Mouse (Mus musculus) E14TG2a.4 (cell line): ENCODE measurements around the gene Tshz2.

Experiments used
- H3K27me3 ChIP-seq: 2 replicates; pipeline ENCODE4 v1.6.1; 2014; ENCODE audit warnings: low read length, control low read depth; ENCODE audit not compliant: insufficient read depth
- H3K36me3 ChIP-seq: 2 replicates; pipeline ENCODE4 v1.6.1; 2014; ENCODE audit warnings: low read length, control low read depth; ENCODE audit not compliant: insufficient read depth
- H3K4me1 ChIP-seq: replicated peaks from 2 replicates; pipeline ENCODE4 v1.6.1; 2014; ENCODE audit warnings: low read depth, low read length, control low read depth
- H3K4me3 ChIP-seq: replicated peaks from 2 replicates; pipeline ENCODE4 v1.5.1; 2014; ENCODE audit warnings: mild to moderate bottlenecking, low read length
- H3K9me3 ChIP-seq: 2 replicates; pipeline ENCODE4 v1.6.1; 2014; ENCODE audit warnings: low read length, control low read depth
- CTCF ChIP-seq: conservative IDR thresholded peaks from 2 replicates; pipeline ENCODE4 v1.5.1; 2014; ENCODE audit warnings: low read length
- NANOG ChIP-seq: IDR thresholded peaks from 2 replicates; pipeline ENCODE4 v1.6.1; 2014; ENCODE audit warnings: borderline replicate concordance, low read length, mixed read lengths
- POU5F1 ChIP-seq: IDR thresholded peaks from 2 replicates; pipeline ENCODE4 v1.6.1; 2014; ENCODE audit warnings: low read length, borderline replicate concordance

Gene Tshz2

DNA sequence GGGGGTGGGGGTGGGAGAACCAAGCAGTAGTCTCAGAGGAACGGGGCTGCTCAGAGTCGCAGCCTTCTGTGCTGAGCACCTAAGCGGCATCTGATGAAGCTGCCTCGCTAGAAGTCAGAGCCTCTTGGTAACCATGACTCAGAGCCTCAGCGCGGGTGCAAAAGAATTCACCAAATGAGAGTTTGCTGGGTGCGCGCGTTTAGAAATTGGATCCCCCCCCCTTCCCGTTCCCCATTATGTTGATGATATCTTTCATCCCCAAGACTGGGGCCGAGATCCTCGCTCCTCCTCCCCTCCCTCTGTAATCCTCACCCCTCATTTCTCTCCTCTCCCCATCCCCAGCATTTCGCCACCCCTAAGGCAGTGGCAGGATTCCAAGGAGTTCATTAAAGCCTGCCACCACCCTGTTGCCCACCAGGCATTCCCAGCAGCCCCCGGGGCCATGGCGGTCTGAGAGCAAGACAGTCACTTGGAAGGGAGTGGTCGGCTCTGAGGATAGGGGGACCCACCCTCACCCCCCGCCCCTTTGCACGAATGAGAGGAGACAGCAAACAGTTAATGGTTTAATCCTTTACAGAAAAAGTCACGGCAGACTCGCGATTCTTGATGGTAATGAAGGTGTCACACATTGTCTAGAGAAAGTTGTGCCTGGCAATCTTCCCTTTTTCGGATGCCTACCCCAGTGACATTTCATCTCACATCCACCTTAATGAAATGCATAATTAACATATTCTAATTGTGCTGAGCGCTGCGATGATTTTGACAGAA is 328.8 kb downstream of the Tshz2 start:
- Histone ChIP-seq H3K9me3 (no peaks in the 10 kb centered on the region), H3K4me3 (peak overlapping the region; percentile 48), H3K27me3 (peaks cover 8% of the 10 kb centered on the region), H3K4me1 (peaks cover 30% of the 10 kb centered on the region), H3K36me3 (no peaks in the 10 kb centered on the region)
- no peak for TF ChIP-seq CTCF
- no peak for TF ChIP-seq POU5F1
- TF ChIP-seq NANOG: no peak

DNA sequence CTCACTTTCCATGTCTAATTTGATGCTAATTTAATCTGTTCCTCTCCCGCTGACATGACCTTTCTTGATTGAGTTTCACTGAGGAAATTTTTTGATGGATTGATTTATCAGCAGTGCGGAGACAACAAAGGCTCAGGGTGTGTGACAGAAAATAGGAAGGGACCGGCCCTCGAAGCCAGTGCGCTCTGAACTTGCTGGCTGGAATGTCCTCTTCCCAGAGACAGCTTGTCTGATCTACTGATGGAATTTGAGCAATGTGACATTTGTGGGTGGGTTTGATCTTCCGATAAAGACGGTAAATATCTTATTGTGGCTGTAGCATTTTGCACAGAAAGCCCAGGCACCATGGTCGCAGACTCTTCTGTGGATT is 329.4 kb downstream of the Tshz2 start:
- peaks cover 30% of the 10 kb centered on the region for H3K4me1 ChIP-seq
- peaks cover 8% of the 10 kb centered on the region for H3K27me3 ChIP-seq
- TF ChIP-seq CTCF (no peak), NANOG (no peak), POU5F1 (no peak)
- H3K9me3 ChIP-seq: no peaks in the 10 kb centered on the region
- peak overlapping the region; percentile 48; the same call in 1 of the 2 replicates for H3K4me3 ChIP-seq
- no peaks in the 10 kb centered on the region for H3K36me3 ChIP-seq

DNA sequence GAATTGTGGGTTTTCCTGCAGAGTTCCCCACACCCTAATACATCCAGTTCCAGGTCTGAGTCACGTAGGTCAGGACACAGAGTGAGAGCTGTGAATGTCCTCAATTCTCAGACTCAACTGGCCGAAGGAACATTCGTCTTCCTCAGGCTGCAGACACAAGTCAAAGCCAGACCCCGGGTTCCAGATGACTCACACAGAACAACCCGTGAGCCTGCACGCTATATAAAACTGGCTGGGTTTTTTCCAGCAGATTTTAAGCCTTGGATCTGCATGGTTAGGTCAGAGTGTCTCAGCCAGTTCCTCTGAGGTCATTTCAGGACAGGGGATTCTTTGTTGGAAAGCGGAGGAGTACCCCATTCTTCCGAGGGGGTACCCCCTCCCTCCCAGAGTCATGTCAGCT is 330.0 kb downstream of the Tshz2 start:
- TF ChIP-seq POU5F1: no peak
- no peak for TF ChIP-seq CTCF
- no peak for TF ChIP-seq NANOG
- Histone ChIP-seq H3K27me3 (peaks cover 8% of the 10 kb centered on the region), H3K9me3 (no peaks in the 10 kb centered on the region), H3K4me3 (no peak overlapping the region), H3K4me1 (peaks cover 30% of the 10 kb centered on the region), H3K36me3 (no peaks in the 10 kb centered on the region)

DNA sequence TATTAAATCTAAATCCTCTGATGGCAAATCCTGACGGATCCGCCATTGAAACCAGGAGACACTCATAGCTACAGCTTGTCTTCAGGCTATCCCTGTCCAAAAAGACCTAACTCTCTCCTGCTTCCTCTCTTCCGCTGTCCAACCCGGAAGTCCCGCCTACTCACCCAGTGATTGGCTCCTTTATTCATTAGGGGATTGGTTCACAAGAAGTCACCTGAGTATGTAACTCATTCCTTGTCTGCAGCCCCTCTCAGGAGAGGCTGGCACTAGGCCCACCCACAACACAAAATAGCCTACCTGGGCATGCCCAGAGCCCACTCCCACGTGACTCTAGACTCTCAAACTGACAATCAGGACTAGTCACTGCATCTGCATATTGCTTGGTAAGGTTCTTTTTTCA is 337.7 kb downstream of the Tshz2 start:
- Histone ChIP-seq H3K9me3 (peaks cover 12% of the 10 kb centered on the region; the same call in 1 of the 2 replicates), H3K4me3 (peak overlapping the region; percentile 78), H3K4me1 (0 out of 2 replicates have a peak, but pooled peaks cover 2% of the 10 kb centered on the region), H3K36me3 (no peaks in the 10 kb centered on the region), H3K27me3 (no peaks in the 10 kb centered on the region)
- TF ChIP-seq CTCF (no peak), NANOG (no peak), POU5F1 (no peak)

DNA sequence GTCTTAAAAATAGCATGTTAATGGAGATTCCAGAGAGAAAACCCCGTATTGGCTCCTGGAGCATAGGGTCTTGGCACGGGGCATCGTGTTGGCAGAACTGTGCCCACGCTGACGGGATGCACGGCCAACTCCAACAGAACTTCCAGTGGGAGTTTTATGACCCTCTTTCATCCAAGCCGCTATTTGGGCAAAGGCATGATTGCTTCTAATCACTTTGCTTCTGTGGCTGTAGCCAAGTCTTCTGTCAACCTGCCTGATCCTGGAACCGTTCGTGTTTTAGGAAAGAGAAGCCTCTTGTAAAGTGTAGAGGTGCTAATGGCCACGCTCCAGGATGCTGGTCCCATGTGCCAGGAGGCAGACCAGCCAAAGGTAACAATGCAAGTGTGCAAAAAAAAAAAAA is 350.1 kb downstream of the Tshz2 start:
- Histone ChIP-seq H3K4me3 (no peak overlapping the region), H3K9me3 (peaks cover 11% of the 10 kb centered on the region; the same call in 1 of the 2 replicates), H3K36me3 (no peaks in the 10 kb centered on the region), H3K27me3 (no peaks in the 10 kb centered on the region), H3K4me1 (no peaks in the 10 kb centered on the region)
- no peak for TF ChIP-seq POU5F1
- no peak for TF ChIP-seq CTCF
- TF ChIP-seq NANOG: no peak

DNA sequence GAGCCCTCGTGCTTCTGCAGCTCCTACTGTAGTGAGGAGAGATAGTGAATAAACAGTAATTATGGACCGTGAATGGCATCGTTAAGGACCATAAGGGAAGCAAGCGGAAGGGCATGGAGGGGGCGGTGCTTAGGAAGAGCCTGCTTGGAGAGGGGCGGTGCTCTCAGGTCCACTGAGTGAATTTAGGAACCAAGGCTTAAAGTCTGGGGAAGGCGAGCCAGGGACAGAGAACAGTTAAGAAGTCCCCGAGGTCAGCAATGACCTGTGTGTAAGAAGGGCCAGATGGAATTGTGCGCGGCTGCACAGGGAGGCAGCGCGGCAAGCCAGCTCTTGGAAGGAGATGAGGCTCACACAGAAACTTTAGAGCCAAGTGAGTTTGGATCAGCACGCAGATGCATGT is 354.4 kb downstream of the Tshz2 start:
- no peak overlapping the region for H3K4me3 ChIP-seq
- H3K4me1 ChIP-seq: no peaks in the 10 kb centered on the region
- TF ChIP-seq NANOG: no peak
- TF ChIP-seq CTCF: no peak
- TF ChIP-seq POU5F1: no peak
- H3K27me3 ChIP-seq: peaks cover 22% of the 10 kb centered on the region
- peaks cover 7% of the 10 kb centered on the region; the same call in 1 of the 2 replicates for H3K9me3 ChIP-seq
- no peaks in the 10 kb centered on the region for H3K36me3 ChIP-seq

- TF ChIP-seq CTCF (no peak), NANOG (no peak)
- H3K27me3 ChIP-seq: peaks cover 31% of the 10 kb centered on the region
- no peak overlapping the region for H3K4me3 ChIP-seq
- H3K4me1 ChIP-seq: no peaks in the 10 kb centered on the region
- no peaks in the 10 kb centered on the region for H3K36me3 ChIP-seq
- peaks cover 7% of the 10 kb centered on the region; the same call in 1 of the 2 replicates for H3K9me3 ChIP-seq
These were observed 356.4 kb downstream of the Tshz2 start for GRCm38 (mm10) chr2:169989186-169989585.

- Histone ChIP-seq H3K27me3 (peaks cover 43% of the 10 kb centered on the region), H3K4me1 (peaks cover 7% of the 10 kb centered on the region), H3K9me3 (peaks cover 7% of the 10 kb centered on the region; the same call in 1 of the 2 replicates), H3K4me3 (no peak overlapping the region), H3K36me3 (no peaks in the 10 kb centered on the region)
- TF ChIP-seq NANOG: no peak
- TF ChIP-seq CTCF: no peak
- no peak for TF ChIP-seq POU5F1
These were observed 358.2 kb downstream of the Tshz2 start for GRCm38 (mm10) chr2:169990991-169991390.

DNA sequence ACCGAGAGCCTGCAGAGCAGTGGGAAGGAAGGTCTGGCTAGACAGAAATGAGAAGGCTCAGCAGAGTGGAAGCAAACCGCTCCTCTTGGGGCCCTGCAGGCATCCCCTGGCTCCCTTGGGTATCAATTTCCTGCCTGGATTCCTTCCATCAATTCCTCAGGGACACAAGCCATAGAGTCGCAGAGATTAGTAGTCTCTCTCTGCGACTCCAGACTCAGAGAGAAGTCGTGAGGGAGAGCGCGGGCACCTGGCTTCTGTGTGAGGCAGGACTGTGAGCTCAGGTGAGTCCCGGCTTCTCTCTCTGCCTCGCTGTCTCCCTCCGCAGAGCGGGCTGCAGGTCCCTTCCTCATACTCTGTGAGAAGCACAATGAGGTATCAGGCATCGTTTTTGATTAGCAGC is 363.2 kb downstream of the Tshz2 start:
- TF ChIP-seq CTCF: no peak
- TF ChIP-seq POU5F1: no peak
- no peak for TF ChIP-seq NANOG
- peaks cover 44% of the 10 kb centered on the region for H3K27me3 ChIP-seq
- H3K4me3 ChIP-seq: 0 out of 2 replicates have a peak overlapping the region, but pooled peaks have one; percentile 17
- no peaks in the 10 kb centered on the region for H3K9me3 ChIP-seq
- H3K36me3 ChIP-seq: no peaks in the 10 kb centered on the region
- H3K4me1 ChIP-seq: peaks cover 27% of the 10 kb centered on the region
